Mouse (Mus musculus): ENCODE measurements around the gene Canx. TPM values are rescaled to one million over a fixed set of nuclear protein-coding genes. Genes with fewer than 3 reads are reported as not detected.
"Not testable (repeated sequence)": the region's sequence is repeated elsewhere in the genome, so short reads cannot be mapped to it uniquely, and the experiment has no call there.

Canx gene
- 100 to 1,000 TPM; 413 to 414 TPM for total RNA-seq (2021)
- long read RNA-seq, full-length matches to known transcripts: 72 of 108 reads
- long read RNA-seq, partial matches to known transcripts: 13 of 108 reads
- long read RNA-seq, other reads (novel, unspliced or antisense): 23 of 108 reads

GRCm38 (mm10) chr11:50325496-50326301, at the start of gene Canx:
TSS of gene Canx (minus strand) at chr11:50325673.
- DNase-seq (ENCODE audit: low spot score in 2 of 2): peak; percentile 99

DNA sequence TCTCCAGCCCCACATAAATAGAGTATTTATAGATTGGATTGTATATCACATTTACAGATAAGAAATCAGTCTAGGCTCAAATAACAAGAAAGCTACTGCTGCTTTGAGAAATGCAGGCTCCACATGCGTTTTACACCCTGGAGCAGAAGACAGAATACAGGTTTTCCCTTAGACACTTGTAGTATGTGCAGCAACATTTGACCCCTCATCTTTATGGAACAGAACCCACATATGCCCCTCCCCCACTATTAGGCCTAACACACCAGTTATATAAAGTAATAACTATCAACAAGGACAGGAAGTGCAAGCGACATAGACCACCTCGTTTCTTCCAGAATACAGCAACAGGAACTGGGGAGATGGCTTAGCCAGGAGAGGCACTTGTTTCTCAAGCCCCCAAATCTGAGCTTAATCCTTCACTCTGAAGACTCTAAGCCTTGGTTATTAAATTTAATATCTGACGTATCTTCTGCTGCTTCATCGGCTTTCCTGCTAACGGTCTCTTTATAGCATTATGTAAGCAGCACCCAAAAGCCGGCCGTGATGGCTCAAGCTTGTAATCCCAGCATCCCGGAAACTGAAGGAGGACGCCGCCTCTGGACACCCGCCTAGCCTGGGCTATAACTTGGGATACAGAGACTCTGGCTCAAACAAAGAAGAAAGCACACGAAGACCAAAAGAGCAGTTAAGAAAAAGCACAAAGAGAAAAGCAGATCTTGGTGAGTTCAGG, 49.0 kb upstream of the Canx start:
- no peak for DNase-seq (ENCODE audit: low spot score in 2 of 2)

- no peak for DNase-seq (ENCODE audit: low spot score in 2 of 2)
These were observed 48.1 kb upstream of the Canx start for GRCm38 (mm10) chr11:50373621-50374020.

DNA sequence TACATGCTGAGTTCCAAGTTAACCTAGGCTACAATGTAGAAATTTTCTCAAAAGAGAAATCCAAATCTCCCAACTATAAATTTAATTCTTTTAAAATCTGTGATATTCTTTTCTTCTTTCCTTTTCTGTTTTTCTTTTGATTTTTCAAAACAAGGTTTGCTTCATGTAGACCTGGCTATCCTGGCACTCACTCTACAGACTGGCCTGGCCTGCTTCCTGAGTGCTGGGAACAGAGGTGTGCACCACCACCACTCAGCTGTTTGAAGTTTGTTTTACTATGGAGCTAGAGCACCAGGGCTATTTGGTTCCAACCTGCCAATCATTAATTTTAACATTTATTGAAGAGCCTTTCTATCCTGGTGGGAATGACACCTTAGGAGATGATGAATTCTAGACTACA, 47.6 kb upstream of the Canx start:
- no peak for DNase-seq (ENCODE audit: low spot score in 2 of 2)

GRCm38 (mm10) chr11:50371911-50372310, 46.4 kb upstream of the Canx start:
- no peak for DNase-seq (ENCODE audit: low spot score in 2 of 2)

- peak; percentile 57 to 70 for DNase-seq (ENCODE audit: low spot score in 2 of 2)
These were observed 45.9 kb upstream of the Canx start for GRCm38 (mm10) chr11:50371399-50371841.

DNA sequence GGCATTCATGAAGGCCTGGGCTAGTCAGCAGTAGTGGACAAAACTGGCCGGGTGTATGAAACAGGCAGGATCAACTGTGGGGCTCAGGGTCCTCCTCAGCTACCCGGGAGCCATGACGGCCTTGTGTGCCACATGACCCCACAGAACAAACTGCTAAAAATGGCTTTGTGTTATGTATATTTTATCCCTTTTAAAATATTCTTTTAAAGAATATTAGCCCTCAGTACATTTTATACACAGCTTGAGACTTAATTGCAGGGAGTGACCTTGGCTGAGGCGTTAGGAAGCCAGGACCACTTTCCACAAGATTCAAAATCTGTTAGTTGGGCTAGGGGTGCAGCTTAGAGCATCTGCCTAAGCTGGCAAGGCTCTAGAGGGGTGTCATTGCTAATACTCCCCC, 45.5 kb upstream of the Canx start:
- no peak for DNase-seq (ENCODE audit: low spot score in 2 of 2)

GRCm38 (mm10) chr11:50369360-50369911, 44.0 kb upstream of the Canx start:
- no peak for DNase-seq (ENCODE audit: low spot score in 2 of 2)

DNA sequence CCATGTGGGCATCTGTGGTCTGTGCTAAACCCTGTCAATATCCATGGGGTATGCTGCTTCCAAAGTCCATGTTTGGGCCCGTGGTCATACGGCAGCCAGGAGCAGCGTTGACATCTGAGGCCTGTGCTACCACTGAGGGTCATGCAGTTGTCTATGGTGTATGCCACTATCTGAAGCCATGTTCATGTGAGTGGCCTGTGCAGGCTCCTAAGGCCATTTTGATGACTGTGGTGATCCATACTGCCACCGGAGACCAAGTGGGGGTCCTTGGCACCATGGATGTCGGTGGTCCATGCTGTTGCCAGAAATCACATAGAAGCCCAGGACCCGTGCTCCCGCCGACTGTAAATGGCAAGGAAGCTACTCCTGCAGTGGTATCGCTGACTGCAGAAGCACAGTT, 42.1 kb upstream of the Canx start:
- no peak for DNase-seq (ENCODE audit: low spot score in 2 of 2)

- no peak for DNase-seq (ENCODE audit: low spot score in 2 of 2)
These were observed 39.8 kb upstream of the Canx start for GRCm38 (mm10) chr11:50365322-50365721.

GRCm38 (mm10) chr11:50364548-50364947, 39.1 kb upstream of the Canx start:
- peak; percentile 80 to 86 for DNase-seq (ENCODE audit: low spot score in 2 of 2)

DNA sequence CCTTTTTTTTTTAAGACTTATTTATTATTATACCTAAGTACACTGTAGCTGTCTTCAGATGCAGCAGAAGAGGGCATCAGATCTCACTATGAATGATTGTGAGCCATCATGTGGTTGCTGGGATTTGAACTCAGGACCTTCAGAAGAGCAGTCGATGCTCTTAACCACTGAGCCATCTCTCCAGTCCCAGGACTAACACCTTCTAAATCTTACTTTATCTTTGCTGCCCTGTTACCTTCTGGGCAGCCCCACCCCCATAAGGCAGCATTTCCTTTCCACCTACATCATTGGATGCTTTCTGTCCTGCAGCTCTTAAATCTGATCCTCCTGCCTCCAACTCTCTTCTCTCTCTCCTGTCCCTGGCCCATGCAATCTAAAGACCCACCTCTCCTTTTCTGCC, 35.8 kb upstream of the Canx start:
- DNase-seq (ENCODE audit: low spot score in 2 of 2): not testable (repeated sequence)

DNA sequence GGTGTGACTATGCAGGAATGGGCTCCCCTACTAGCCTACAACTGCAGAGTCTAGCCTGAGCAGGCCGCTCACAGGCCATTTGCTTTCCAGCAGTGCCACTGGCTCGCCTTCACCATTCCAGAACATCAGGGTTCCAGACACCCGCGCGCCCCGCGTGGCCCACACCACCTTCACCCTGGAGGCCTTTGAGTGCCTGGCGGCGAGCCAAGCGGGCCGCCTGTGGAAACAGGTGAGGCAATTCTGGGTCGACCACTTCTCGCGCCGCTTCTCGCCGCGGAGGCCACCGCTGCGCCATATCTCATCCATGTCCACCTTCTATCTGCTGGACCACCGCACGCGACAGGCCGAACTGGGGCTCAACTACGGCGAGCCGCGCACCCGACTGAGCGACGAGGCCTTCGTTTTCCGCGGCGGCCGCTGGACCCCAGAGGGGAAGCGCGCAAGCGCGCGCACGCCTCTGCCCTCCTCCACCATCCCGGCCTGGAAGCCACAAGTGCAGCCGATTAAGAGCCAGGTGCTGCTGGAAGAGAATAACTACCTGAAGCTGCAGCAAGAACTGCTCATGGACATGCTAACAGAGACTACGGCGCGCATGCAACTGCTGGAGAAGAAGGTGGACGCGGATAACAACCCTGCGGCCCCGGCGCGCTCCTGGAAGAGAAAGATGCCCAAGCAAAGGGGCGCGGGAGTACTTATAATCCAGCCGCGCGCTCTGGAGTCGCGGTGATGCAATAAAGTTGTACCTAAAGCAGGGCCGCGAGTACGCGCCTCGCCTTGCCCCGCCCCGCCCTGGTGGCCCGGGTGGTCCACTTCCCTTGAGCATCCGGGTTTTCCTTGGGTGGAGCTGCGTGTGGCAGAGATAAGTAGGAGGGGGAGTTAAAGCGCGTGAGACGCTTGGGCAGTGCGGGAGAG, 33.7 kb upstream of the Canx start:
- DNase-seq (ENCODE audit: low spot score in 2 of 2): peak; percentile 55 to 66

- no peak for DNase-seq (ENCODE audit: low spot score in 2 of 2)
These were observed 29.9 kb upstream of the Canx start for GRCm38 (mm10) chr11:50355395-50355794.

DNA sequence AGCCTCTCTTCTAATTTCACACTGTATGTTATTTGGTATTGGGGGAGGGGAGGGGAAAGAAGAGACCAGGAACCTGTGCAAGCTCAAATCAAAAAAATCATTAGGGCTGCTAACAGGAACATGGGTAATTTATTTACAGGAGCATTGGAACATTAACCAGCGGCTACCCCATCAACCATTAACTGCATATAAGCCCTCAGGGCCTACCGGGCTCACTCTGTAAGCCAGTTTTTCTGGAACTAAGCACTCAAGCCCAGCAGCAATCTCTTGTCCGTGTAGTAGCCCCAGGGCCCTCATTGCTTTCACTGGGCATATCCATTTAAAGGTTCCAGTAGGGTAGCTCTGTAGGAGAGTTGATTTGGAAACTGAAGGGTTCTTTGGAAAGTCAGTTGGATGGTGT, 29.4 kb upstream of the Canx start:
- no peak for DNase-seq (ENCODE audit: low spot score in 2 of 2)

DNA sequence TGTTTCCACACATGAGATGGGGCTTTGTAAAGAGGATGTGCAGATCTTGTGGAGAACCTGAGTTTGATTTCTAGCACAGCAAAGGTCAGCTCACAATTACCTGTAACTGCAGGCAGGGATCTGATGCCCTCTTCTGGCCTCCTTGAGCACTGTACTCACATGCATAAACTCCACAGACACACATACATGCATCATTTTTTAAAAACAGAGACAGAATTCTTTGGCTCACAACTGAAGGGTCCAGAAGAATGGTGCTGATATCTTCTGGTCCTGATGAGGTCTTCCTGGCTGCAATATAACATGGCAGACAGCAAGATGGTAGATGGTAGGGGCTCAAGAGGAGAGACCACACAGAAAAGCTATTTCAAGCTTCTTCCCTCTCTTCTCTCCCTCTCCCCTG, 28.7 kb upstream of the Canx start, which contains the start of gene Cby3:
Cby3 (plus strand) TSS at position 301 of the 400 bp plus-strand sequence.
- no peak for DNase-seq (ENCODE audit: low spot score in 2 of 2)

- no peak for DNase-seq (ENCODE audit: low spot score in 2 of 2)
These were observed 26.7 kb upstream of the Canx start for GRCm38 (mm10) chr11:50352177-50352576.

- no peak for DNase-seq (ENCODE audit: low spot score in 2 of 2)
These were observed 21.0 kb upstream of the Canx start for GRCm38 (mm10) chr11:50346256-50347032.

GRCm38 (mm10) chr11:50345486-50345885, 20.0 kb upstream of the Canx start:
- DNase-seq (ENCODE audit: low spot score in 2 of 2): no peak

GRCm38 (mm10) chr11:50336891-50337290, 11.4 kb upstream of the Canx start:
- DNase-seq (ENCODE audit: low spot score in 2 of 2): no peak
